Mouse (Mus musculus): ENCODE measurements around the gene Il5ra.

Il5ra gene

GRCm38 (mm10) chr6:106748887-106749388 is at the start of gene Il5ra:
Il5ra (minus strand) TSS chr6:106749037.
- DNase-seq, result no peak

GRCm38 (mm10) chr6:106794094-106794814 is 45.4 kb upstream of the Il5ra start:
- no peak for DNase-seq

- no peak for DNase-seq
Observed at GRCm38 (mm10) chr6:106793621-106794020, 44.8 kb upstream of the Il5ra start.

GRCm38 (mm10) chr6:106793088-106793487 is 44.3 kb upstream of the Il5ra start:
- DNase-seq, result no peak

- DNase-seq, result no peak
Observed at GRCm38 (mm10) chr6:106792486-106792885, 43.6 kb upstream of the Il5ra start.

GRCm38 (mm10) chr6:106791429-106791828 is 42.6 kb upstream of the Il5ra start:
- no peak for DNase-seq

GRCm38 (mm10) chr6:106787138-106787537 is 38.3 kb upstream of the Il5ra start:
- no peak for DNase-seq

- no peak for DNase-seq
Observed at GRCm38 (mm10) chr6:106770046-106770445, 21.2 kb upstream of the Il5ra start.

GRCm38 (mm10) chr6:106769290-106769866 is 20.5 kb upstream of the Il5ra start:
- DNase-seq, result no peak

GRCm38 (mm10) chr6:106768640-106769289 is 19.9 kb upstream of the Il5ra start, which contains the start of gene Trnt1:
Trnt1 (plus strand) TSS chr6:106769120.
- DNase-seq, result peak; percentile 91 to 95

GRCm38 (mm10) chr6:106766774-106767173 is 17.9 kb upstream of the Il5ra start:
- DNase-seq, result no peak

- DNase-seq, result no peak
Observed at GRCm38 (mm10) chr6:106765892-106766291, 17.1 kb upstream of the Il5ra start.

GRCm38 (mm10) chr6:106761486-106761885 is 12.6 kb upstream of the Il5ra start:
- DNase-seq, result no peak

- no peak for DNase-seq
Observed at GRCm38 (mm10) chr6:106760473-106761218, 11.8 kb upstream of the Il5ra start.

- no peak for DNase-seq
Observed at GRCm38 (mm10) chr6:106758299-106758698, 9.5 kb upstream of the Il5ra start.

- no peak for DNase-seq
Observed at GRCm38 (mm10) chr6:106750291-106750690, 1.5 kb upstream of the Il5ra start.

GRCm38 (mm10) chr6:106747804-106748203 is 1.0 kb downstream of the Il5ra start:
- no peak for DNase-seq

- no peak for DNase-seq
Observed at GRCm38 (mm10) chr6:106747251-106747650, 1.6 kb downstream of the Il5ra start.

GRCm38 (mm10) chr6:106745673-106746394 is 3.0 kb downstream of the Il5ra start:
- DNase-seq, result no peak

GRCm38 (mm10) chr6:106743556-106744233 is 5.1 kb downstream of the Il5ra start:
- no peak for DNase-seq

- no peak for DNase-seq
Observed at GRCm38 (mm10) chr6:106740244-106740825, 8.5 kb downstream of the Il5ra start.

Measured in thymus, adult 18-20 months (tissue).